Mouse (Mus musculus) forebrain, embryonic 16.5 days (tissue): Measurements from ENCODE around the gene 2410137M14Rik. TPM values are rescaled to one million over a fixed set of nuclear protein-coding genes. Genes with fewer than 3 reads are reported as not detected.

ENCODE experiments used
- polyA plus RNA-seq: library from polyadenylated mRNA; unstranded; fragments of >200 nt; fragmentation: Nextera tagmentation; extraction: Ambion mirVana; gene quantifications from 2 replicates; pipeline ENCODE4 v1.2.1, GENCODE M21; 2015

2410137M14Rik gene
- polyA plus RNA-seq, 1 experiment from 2014 or later, result 0.25 TPM

Other genes starting within 250 kb of the 2410137M14Rik start
- not detected in 2 replicates for gene H2-M10.5, start 208.3 kb downstream of the 2410137M14Rik start, polyA plus RNA-seq
- not detected in 2 replicates for gene H2-M10.6, start 169.1 kb downstream of the 2410137M14Rik start, polyA plus RNA-seq
- gene Trim26, start 144.1 kb downstream of the 2410137M14Rik start, polyA plus RNA-seq, result 33.1 and 38.2 TPM in 2 replicates
- 0.25 and 0.31 TPM in 2 replicates for gene Trim15, start 114.0 kb downstream of the 2410137M14Rik start, polyA plus RNA-seq
- gene Trim10, start 111.7 kb downstream of the 2410137M14Rik start, polyA plus RNA-seq, result 1.1 and 1.7 TPM in 2 replicates
- gene Trim40, start 91.1 kb downstream of the 2410137M14Rik start, polyA plus RNA-seq, result not detected in 2 replicates
- not detected in 2 replicates for gene Trim31, start 83.1 kb downstream of the 2410137M14Rik start, polyA plus RNA-seq
- 0.87 and 1.1 TPM in 2 replicates for gene Rnf39, start 38.3 kb downstream of the 2410137M14Rik start, polyA plus RNA-seq
- 143 and 146 TPM in 2 replicates for gene Ppp1r11, start 29.5 kb downstream of the 2410137M14Rik start, polyA plus RNA-seq
- gene Znrd1, start 22.7 kb downstream of the 2410137M14Rik start, polyA plus RNA-seq, result 58.9 and 66.9 TPM in 2 replicates
- gene Znrd1as, start 22.6 kb downstream of the 2410137M14Rik start, polyA plus RNA-seq, result 4.8 and 5.1 TPM in 2 replicates
- 1.6 and 2.3 TPM in 2 replicates for gene H2-M5, start 8.3 kb upstream of the 2410137M14Rik start, polyA plus RNA-seq
- 351 and 383 TPM in 2 replicates for gene Zfp57, start 19.9 kb upstream of the 2410137M14Rik start, polyA plus RNA-seq
- 1.9 and 2.9 TPM in 2 replicates for gene Mog, start 42.2 kb upstream of the 2410137M14Rik start, polyA plus RNA-seq
- gene Gabbr1, start 64.7 kb upstream of the 2410137M14Rik start, polyA plus RNA-seq, result 46.0 and 58.6 TPM in 2 replicates
- gene Olfr90, start 107.3 kb upstream of the 2410137M14Rik start, polyA plus RNA-seq, result not detected in 2 replicates
- gene Olfr91, start 117.0 kb upstream of the 2410137M14Rik start, polyA plus RNA-seq, result not detected in 2 replicates
- gene Olfr92, start 138.9 kb upstream of the 2410137M14Rik start, polyA plus RNA-seq, result not detected in 2 replicates
- gene Olfr93, start 180.3 kb upstream of the 2410137M14Rik start, polyA plus RNA-seq, result not detected in 2 replicates
- not detected in 2 replicates for gene Ubd, start 212.7 kb upstream of the 2410137M14Rik start, polyA plus RNA-seq
- not detected in 2 replicates for gene Olfr94, start 219.8 kb upstream of the 2410137M14Rik start, polyA plus RNA-seq
- gene Olfr95, start 231.9 kb upstream of the 2410137M14Rik start, polyA plus RNA-seq, result not detected in 2 replicates
- not detected in 2 replicates for gene Olfr96, start 238.9 kb upstream of the 2410137M14Rik start, polyA plus RNA-seq